Mouse (Mus musculus) bone marrow, adult 2 months (tissue): Measurements from ENCODE around the gene Wrap53.

Experiments
- CTCF ChIP-seq: fragments of 200-500 bp; IDR thresholded peaks from 2 replicates; pipeline ENCODE4 v1.5.1; 2011; ENCODE audit warnings: low read length, control low read depth; ENCODE audit not compliant: control insufficient read depth, insufficient read depth
- POLR2A ChIP-seq: fragments of 200-500 bp; IDR thresholded peaks from 2 replicates; pipeline ENCODE4 v1.6.1; 2011; ENCODE audit warnings: low read depth, mild to moderate bottlenecking, control low read depth, low read length, borderline replicate concordance; ENCODE audit not compliant: control insufficient read depth

DNA sequence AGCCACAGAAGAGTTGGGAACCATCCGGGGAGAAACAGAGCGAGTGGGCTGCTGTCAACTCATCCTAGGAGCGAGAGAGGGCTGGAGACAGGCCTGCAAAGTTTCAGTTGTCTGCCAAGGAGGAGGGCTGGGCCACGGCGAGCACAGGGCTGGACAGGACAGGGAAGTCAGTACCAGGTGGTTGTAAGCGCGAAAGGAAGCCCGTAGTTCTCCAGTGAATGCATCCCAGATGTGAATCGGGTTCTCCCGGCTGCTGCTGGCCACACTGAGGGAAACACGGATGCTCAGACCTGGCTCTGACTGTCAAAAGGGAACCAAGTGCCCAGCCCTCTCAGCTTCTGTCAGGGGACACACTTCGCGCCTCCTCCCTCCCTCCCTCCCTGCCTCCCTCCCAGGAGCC is 16.7 kb downstream of the Wrap53 start:
- TF ChIP-seq CTCF: no peak
- no peak for TF ChIP-seq POLR2A
